Mouse (Mus musculus) midbrain, embryonic 16.5 days (tissue): ENCODE measurements around the gene Ssx2ip. TPM values are rescaled to one million over a fixed set of nuclear protein-coding genes. Genes with fewer than 3 reads are reported as not detected.

Source experiments
- ATAC-seq: fragments of 200-750 bp; cut with Nextera tagmentation; 2 replicates; pipeline ENCODE4 v1.8.0; 2017; ENCODE audit warnings: moderate TSS enrichment
- H3K27ac ChIP-seq: fragments of 300-500 bp; sonication (generic); 2 replicates; pipeline ENCODE4 v1.5.1; 2014; ENCODE audit warnings: mild to moderate bottlenecking, low read length, mixed read lengths
- H3K27me3 ChIP-seq: fragments of 300-500 bp; sonication (generic); 2 replicates; pipeline ENCODE4 v1.6.1; 2014; ENCODE audit warnings: low read depth, low read length, mixed read lengths; ENCODE audit not compliant: control insufficient read depth, insufficient read depth
- H3K36me3 ChIP-seq: fragments of 300-500 bp; sonication (generic); 2 replicates; pipeline ENCODE4 v1.6.1; 2014; ENCODE audit warnings: mild to moderate bottlenecking, low read length, moderate library complexity, mixed read lengths; ENCODE audit not compliant: control insufficient read depth, insufficient read depth
- H3K4me1 ChIP-seq: fragments of 300-500 bp; sonication (generic); 2 replicates; pipeline ENCODE4 v1.6.1; 2014; ENCODE audit warnings: mild to moderate bottlenecking, low read length, mixed read lengths; ENCODE audit not compliant: control insufficient read depth, insufficient read depth
- H3K4me2 ChIP-seq: fragments of 300-500 bp; sonication (generic); 2 replicates; pipeline ENCODE4 v1.6.1; 2014; ENCODE audit warnings: mild to moderate bottlenecking, low read length, mixed read lengths
- H3K4me3 ChIP-seq: fragments of 300-500 bp; sonication (generic); 2 replicates; pipeline ENCODE4 v1.5.1; 2014; ENCODE audit warnings: low read depth, mild to moderate bottlenecking, low read length, moderate library complexity, mixed read lengths
- H3K9ac ChIP-seq: fragments of 300-500 bp; sonication (generic); 2 replicates; pipeline ENCODE4 v1.6.1; 2014; ENCODE audit warnings: low read depth, low read length, mixed read lengths
- H3K9me3 ChIP-seq: fragments of 300-500 bp; sonication (generic); replicated peaks from 2 replicates; pipeline ENCODE4 v1.6.1; 2014; ENCODE audit warnings: mild to moderate bottlenecking, low read length, mixed read lengths; ENCODE audit not compliant: control insufficient read depth, poor library complexity, severe bottlenecking
- WGBS: fragments of 180-500 bp; shearing (Covaris S2); extraction: QIAGEN DNeasy Blood & Tissue Kit; methylation state at CpG from one replicate; pipeline ENCODE4 v1.1.7; 2014; 5-methylcytosine and 5-hydroxymethylcytosine counted together
- microRNA-seq: library from miRNA; unstranded; fragments of <30 nt; microRNA quantifications from one replicate; pipeline ENCODE4, GENCODE M21; 2017
- polyA plus RNA-seq: library from polyadenylated mRNA; unstranded; fragments of >200 nt; fragmentation: Nextera tagmentation; extraction: Ambion mirVana; gene quantifications from 2 replicates; pipeline ENCODE4 v1.2.1, GENCODE M21; 2015

Gene Ssx2ip
- polyA plus RNA-seq, 1 experiment from 2014 or later, result 18.0 TPM

DNA sequence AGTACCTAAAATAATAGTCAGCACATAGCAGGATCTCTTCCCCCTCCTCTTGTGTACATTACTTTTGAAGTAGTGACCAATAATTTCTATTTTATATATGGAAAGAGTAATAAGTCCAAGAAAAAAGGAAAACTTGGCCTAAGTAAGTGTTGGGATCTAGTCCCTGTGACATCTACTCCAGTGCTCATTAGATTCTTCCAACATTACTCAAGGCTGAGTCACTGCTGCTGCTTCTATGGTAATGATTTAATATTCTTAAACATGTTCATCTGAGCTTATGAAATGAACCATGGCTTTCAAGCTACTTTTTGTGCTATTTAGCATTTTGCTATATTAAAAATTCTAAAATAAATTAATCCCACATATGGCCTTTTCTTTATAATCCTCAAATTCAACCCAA lies 69.3 kb downstream of the Ssx2ip start:
- Histone ChIP-seq H3K4me1 (no peaks in the 10 kb centered on the region), H3K9me3 (no peaks in the 10 kb centered on the region), H3K27me3 (no peaks in the 10 kb centered on the region), H3K27ac (no peak overlapping the region), H3K4me3 (no peak overlapping the region), H3K4me2 (no peak overlapping the region), H3K9ac (no peak overlapping the region), H3K36me3 (no peaks in the 10 kb centered on the region)
- ATAC-seq, result no peak

DNA sequence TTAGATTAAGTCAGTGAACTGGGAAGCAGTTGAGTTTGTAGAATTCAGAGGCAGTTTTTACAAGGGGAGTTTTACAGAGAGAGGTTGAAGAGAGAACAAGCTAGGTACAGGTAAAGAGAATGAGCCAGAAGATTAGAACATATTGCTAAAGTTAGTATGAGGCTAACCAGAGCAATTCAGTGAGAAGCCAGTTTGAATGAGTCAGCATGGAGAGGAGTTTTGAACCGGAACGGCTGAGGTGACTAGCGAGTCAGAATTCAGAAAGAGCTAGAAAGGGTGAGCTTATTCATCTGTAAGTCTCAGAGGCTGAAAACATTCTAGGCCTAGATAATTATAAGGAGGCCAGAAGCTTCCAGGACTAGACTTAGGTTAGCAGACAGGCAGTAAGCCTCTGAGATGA lies 70.0 kb downstream of the Ssx2ip start:
- no peaks in the 10 kb centered on the region for H3K27me3 ChIP-seq
- no peak overlapping the region for H3K27ac ChIP-seq
- H3K4me1 ChIP-seq, result no peaks in the 10 kb centered on the region
- H3K9me3 ChIP-seq, result no peaks in the 10 kb centered on the region
- H3K9ac ChIP-seq, result no peak overlapping the region
- no peak overlapping the region for H3K4me3 ChIP-seq
- 86% methylated on average over 3 of the region's 3 CpGs for WGBS
- H3K4me2 ChIP-seq, result no peak overlapping the region
- no peaks in the 10 kb centered on the region for H3K36me3 ChIP-seq
- no peak for ATAC-seq

DNA sequence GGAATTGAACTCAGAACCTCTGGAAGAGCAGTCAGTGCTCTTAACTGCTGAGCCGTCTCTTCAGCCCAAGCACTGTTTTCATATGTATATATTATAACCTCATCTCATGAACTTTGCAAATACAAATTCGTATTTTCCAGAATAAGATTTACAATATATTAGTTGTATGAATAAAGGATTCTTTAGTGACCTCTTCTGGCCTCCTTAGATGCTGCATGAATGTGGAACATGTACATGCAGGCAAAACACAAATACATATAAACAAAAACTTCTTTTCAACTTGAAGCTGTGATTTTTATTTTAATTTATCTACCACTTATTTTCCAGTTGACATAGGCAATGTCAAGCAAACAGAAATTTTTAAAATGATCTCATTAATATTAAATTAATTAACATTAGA lies 77.6 kb downstream of the Ssx2ip start:
- Histone ChIP-seq H3K27me3 (no peaks in the 10 kb centered on the region), H3K4me1 (no peaks in the 10 kb centered on the region), H3K4me3 (no peak overlapping the region), H3K9ac (no peak overlapping the region), H3K4me2 (no peak overlapping the region), H3K9me3 (no peaks in the 10 kb centered on the region), H3K27ac (no peak overlapping the region), H3K36me3 (0 out of 2 replicates have a peak, but pooled peaks cover 2% of the 10 kb centered on the region)
- ATAC-seq, result no peak
- WGBS, result 65% methylated on average over 2 of the region's 2 CpGs

DNA sequence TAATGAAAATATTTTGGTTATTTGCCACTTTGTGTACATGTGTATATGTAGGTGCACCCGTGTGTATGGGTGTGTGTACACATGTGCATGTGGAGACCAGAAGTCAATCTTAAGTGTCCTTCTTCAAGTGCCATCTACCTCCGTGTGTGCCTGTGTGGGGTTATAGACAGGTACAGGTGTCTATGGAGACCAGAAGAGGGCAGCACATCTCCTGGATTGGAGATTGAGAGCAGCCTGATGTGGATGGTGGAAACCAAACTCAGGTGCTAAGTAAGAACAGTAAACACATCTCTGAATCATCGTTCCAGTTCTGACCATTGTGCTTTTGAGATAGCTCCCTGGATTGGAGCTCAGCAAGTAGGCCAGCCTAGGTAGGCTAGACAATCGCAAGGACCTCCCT lies 82.0 kb downstream of the Ssx2ip start:
- H3K4me2 ChIP-seq, result no peak overlapping the region
- H3K27me3 ChIP-seq, result no peaks in the 10 kb centered on the region
- WGBS, result 88% methylated on average over 4 of the region's 4 CpGs

More for the DNA sequence above, 82.0 kb downstream of the Ssx2ip start:
- no peak for ATAC-seq
- Histone ChIP-seq H3K27ac (no peak overlapping the region), H3K4me3 (no peak overlapping the region), H3K9me3 (no peaks in the 10 kb centered on the region), H3K4me1 (no peaks in the 10 kb centered on the region), H3K9ac (no peak overlapping the region), H3K36me3 (0 out of 2 replicates have a peak, but pooled peaks cover 2% of the 10 kb centered on the region)

Small RNA genes lying within 50 kb of the gene (microRNA-seq; reads per million reads assigned to microRNA genes)
- gene Gm22901, result not detected

Other genes starting within 250 kb of the Ssx2ip start
- 0.44 and 0.70 TPM in 2 replicates for gene Lpar3, start 183.7 kb upstream of the Ssx2ip start, polyA plus RNA-seq
- gene Ctbs, start 45.2 kb downstream of the Ssx2ip start, polyA plus RNA-seq, result 4.3 and 4.4 TPM in 2 replicates
- 4.6 TPM in 2 replicates for gene Spata1, start 95.1 kb downstream of the Ssx2ip start, polyA plus RNA-seq
- 256 and 276 TPM in 2 replicates for gene Gng5, start 95.2 kb downstream of the Ssx2ip start, polyA plus RNA-seq
- gene Rpf1, start 116.8 kb downstream of the Ssx2ip start, polyA plus RNA-seq, result 37.4 and 39.9 TPM in 2 replicates
- 0.09 TPM in 1 of 2 replicates, not detected in the other for gene Uox, start 165.8 kb downstream of the Ssx2ip start, polyA plus RNA-seq
- not detected in 2 replicates for gene Dnase2b, start 211.0 kb downstream of the Ssx2ip start, polyA plus RNA-seq
- gene 4930503B20Rik, start 246.7 kb downstream of the Ssx2ip start, polyA plus RNA-seq, result 0.09 TPM in 1 of 2 replicates, not detected in the other